Mouse (Mus musculus): ENCODE results near the gene Olfr93. TPM values are rescaled to one million over a fixed set of nuclear protein-coding genes. Genes with fewer than 3 reads are reported as not detected.

Gene Olfr93
- not detected in 2 replicates for polyA plus RNA-seq (2014; fragmentation: Nextera tagmentation; extraction: Ambion mirVana)

- H3K9me3 ChIP-seq (ENCODE audit: control insufficient read depth, low read length) = no peaks in the 10 kb centered on the region
- no peaks in the 10 kb centered on the region for H3K27me3 ChIP-seq (ENCODE audit: control insufficient read depth, insufficient read depth, low read length)
- H3K36me3 ChIP-seq (ENCODE audit: control insufficient read depth, insufficient read depth, low read length) = no peaks in the 10 kb centered on the region
- no peak within 1 kb of the TSS for H3K27ac ChIP-seq (replicated peaks; ENCODE audit: low read depth, low read length)
- H3K4me2 ChIP-seq (ENCODE audit: low read length) = no peak within 1 kb of the TSS
- ATAC-seq (ENCODE audit: low FRiP score, low TSS enrichment) (no peak), DNase-seq (no peak)
- no peaks in the 10 kb centered on the region for H3K4me1 ChIP-seq (ENCODE audit: control insufficient read depth, insufficient read depth, low read length)
- no peak within 1 kb of the TSS for H3K9ac ChIP-seq (replicated peaks; ENCODE audit: low read length)
- no peak within 1 kb of the TSS for H3K4me3 ChIP-seq (replicated peaks; ENCODE audit: low read depth, low read length)
Observed at GRCm38 (mm10) chr17:37161394-37161793, at the start of gene Olfr93. Gene Olfr93, minus strand, starts transcription at chr17:37161494.

- no peaks in the 10 kb centered on the region for H3K4me1 ChIP-seq (ENCODE audit: control insufficient read depth, insufficient read depth, low read length)
- H3K36me3 ChIP-seq (ENCODE audit: control insufficient read depth, insufficient read depth, low read length) = no peaks in the 10 kb centered on the region
- no peak overlapping the region for H3K9ac ChIP-seq (replicated peaks; ENCODE audit: low read length)
- no peaks in the 10 kb centered on the region for H3K9me3 ChIP-seq (ENCODE audit: control insufficient read depth, low read length)
- no peak overlapping the region for H3K27ac ChIP-seq (replicated peaks; ENCODE audit: low read depth, low read length)
- no peak for DNase-seq
- ATAC-seq (ENCODE audit: low FRiP score, low TSS enrichment) = no peak
- no peak overlapping the region for H3K4me3 ChIP-seq (replicated peaks; ENCODE audit: low read depth, low read length)
- whole genome bisulfite sequencing = 32% methylated on average over 3 of the region's 3 CpGs
- H3K4me2 ChIP-seq (ENCODE audit: low read length) = no peak overlapping the region
- no peaks in the 10 kb centered on the region for H3K27me3 ChIP-seq (ENCODE audit: control insufficient read depth, insufficient read depth, low read length)
Observed at GRCm38 (mm10) chr17:37203917-37204236, 42.6 kb upstream of the Olfr93 start.

GRCm38 (mm10) chr17:37203206-37203916, 42.1 kb upstream of the Olfr93 start:
- H3K36me3 ChIP-seq (ENCODE audit: control insufficient read depth, insufficient read depth, low read length) = no peaks in the 10 kb centered on the region
- H3K4me2 ChIP-seq (ENCODE audit: low read length) = no peak overlapping the region
- whole genome bisulfite sequencing = 0% methylated on average over 4 of the region's 4 CpGs
- DNase-seq (peak; percentile 95), ATAC-seq (ENCODE audit: low FRiP score, low TSS enrichment) (peak; percentile 64; the same call in 1 of the 2 replicates)
- no peaks in the 10 kb centered on the region for H3K9me3 ChIP-seq (ENCODE audit: control insufficient read depth, low read length)
- H3K27ac ChIP-seq (replicated peaks; ENCODE audit: low read depth, low read length) = no peak overlapping the region
- no peak overlapping the region for H3K9ac ChIP-seq (replicated peaks; ENCODE audit: low read length)
- no peaks in the 10 kb centered on the region for H3K4me1 ChIP-seq (ENCODE audit: control insufficient read depth, insufficient read depth, low read length)
- H3K4me3 ChIP-seq (replicated peaks; ENCODE audit: low read depth, low read length) = no peak overlapping the region
- H3K27me3 ChIP-seq (ENCODE audit: control insufficient read depth, insufficient read depth, low read length) = peaks cover 3% of the 10 kb centered on the region; the same call in 1 of the 2 replicates

- Histone ChIP-seq H3K4me3 (replicated peaks; ENCODE audit: low read depth, low read length) (no peak within 1 kb of the TSS), H3K27ac (replicated peaks; ENCODE audit: low read depth, low read length) (no peak within 1 kb of the TSS), H3K4me1 (ENCODE audit: control insufficient read depth, insufficient read depth, low read length) (no peaks in the 10 kb centered on the region), H3K9ac (replicated peaks; ENCODE audit: low read length) (no peak within 1 kb of the TSS), H3K9me3 (ENCODE audit: control insufficient read depth, low read length) (no peaks in the 10 kb centered on the region), H3K27me3 (ENCODE audit: control insufficient read depth, insufficient read depth, low read length) (peaks cover 11% of the 10 kb centered on the region; the same call in 1 of the 2 replicates), H3K4me2 (ENCODE audit: low read length) (no peak within 1 kb of the TSS), H3K36me3 (ENCODE audit: control insufficient read depth, insufficient read depth, low read length) (no peaks in the 10 kb centered on the region)
- 76% methylated on average over 2 of the region's 2 CpGs for WGBS
- DNase-seq (no peak), ATAC-seq (ENCODE audit: low FRiP score, low TSS enrichment) (no peak)
Observed at GRCm38 (mm10) chr17:37200894-37201293, 39.6 kb upstream of the Olfr93 start, which contains the start of gene Olfr94. Gene Olfr94, minus strand, starts transcription at chr17:37200994.

GRCm38 (mm10) chr17:37196845-37197724, 35.8 kb upstream of the Olfr93 start:
- H3K27ac ChIP-seq (replicated peaks; ENCODE audit: low read depth, low read length) = peak overlapping the region; percentile 70
- DNase-seq (peak; percentile 81), ATAC-seq (ENCODE audit: low FRiP score, low TSS enrichment) (peak; percentile 88)
- H3K27me3 ChIP-seq (ENCODE audit: control insufficient read depth, insufficient read depth, low read length) = peaks cover 11% of the 10 kb centered on the region; the same call in 1 of the 2 replicates
- H3K4me3 ChIP-seq (replicated peaks; ENCODE audit: low read depth, low read length) = peak overlapping the region; percentile 62
- peak overlapping the region; percentile 87 for H3K4me2 ChIP-seq (ENCODE audit: low read length)
- H3K9me3 ChIP-seq (ENCODE audit: control insufficient read depth, low read length) = no peaks in the 10 kb centered on the region
- H3K9ac ChIP-seq (replicated peaks; ENCODE audit: low read length) = peak overlapping the region; percentile 72
- H3K36me3 ChIP-seq (ENCODE audit: control insufficient read depth, insufficient read depth, low read length) = no peaks in the 10 kb centered on the region
- under 1% methylated on average over 77 of the region's 77 CpGs for WGBS
- no peaks in the 10 kb centered on the region for H3K4me1 ChIP-seq (ENCODE audit: control insufficient read depth, insufficient read depth, low read length)

GRCm38 (mm10) chr17:37194782-37195181, 33.5 kb upstream of the Olfr93 start:
- H3K4me2 ChIP-seq (ENCODE audit: low read length) = no peak overlapping the region
- H3K9ac ChIP-seq (replicated peaks; ENCODE audit: low read length) = no peak overlapping the region
- no peak overlapping the region for H3K27ac ChIP-seq (replicated peaks; ENCODE audit: low read depth, low read length)
- DNase-seq (no peak), ATAC-seq (ENCODE audit: low FRiP score, low TSS enrichment) (no peak)
- WGBS = 88% methylated on average over 5 of the region's 5 CpGs
- no peaks in the 10 kb centered on the region for H3K9me3 ChIP-seq (ENCODE audit: control insufficient read depth, low read length)
- no peak overlapping the region for H3K4me3 ChIP-seq (replicated peaks; ENCODE audit: low read depth, low read length)
- H3K36me3 ChIP-seq (ENCODE audit: control insufficient read depth, insufficient read depth, low read length) = no peaks in the 10 kb centered on the region
- no peaks in the 10 kb centered on the region for H3K4me1 ChIP-seq (ENCODE audit: control insufficient read depth, insufficient read depth, low read length)
- H3K27me3 ChIP-seq (ENCODE audit: control insufficient read depth, insufficient read depth, low read length) = peaks cover 11% of the 10 kb centered on the region; the same call in 1 of the 2 replicates

GRCm38 (mm10) chr17:37193656-37194055, 32.4 kb upstream of the Olfr93 start, which contains the start of gene Ubd:
Gene Ubd, plus strand, starts transcription at chr17:37193892.
- Histone ChIP-seq H3K4me3 (replicated peaks; ENCODE audit: low read depth, low read length) (no peak within 1 kb of the TSS), H3K36me3 (ENCODE audit: control insufficient read depth, insufficient read depth, low read length) (no peaks in the 10 kb centered on the region), H3K9me3 (ENCODE audit: control insufficient read depth, low read length) (no peaks in the 10 kb centered on the region), H3K9ac (replicated peaks; ENCODE audit: low read length) (no peak within 1 kb of the TSS), H3K4me2 (ENCODE audit: low read length) (no peak within 1 kb of the TSS), H3K4me1 (ENCODE audit: control insufficient read depth, insufficient read depth, low read length) (no peaks in the 10 kb centered on the region), H3K27me3 (ENCODE audit: control insufficient read depth, insufficient read depth, low read length) (peaks cover 11% of the 10 kb centered on the region; the same call in 1 of the 2 replicates), H3K27ac (replicated peaks; ENCODE audit: low read depth, low read length) (no peak within 1 kb of the TSS)
- WGBS = 86% methylated on average over 2 of the region's 2 CpGs
- no peak for ATAC-seq (ENCODE audit: low FRiP score, low TSS enrichment)
- no peak for DNase-seq

- Histone ChIP-seq H3K27me3 (ENCODE audit: control insufficient read depth, insufficient read depth, low read length) (peaks cover 5% of the 10 kb centered on the region; the same call in 1 of the 2 replicates), H3K9me3 (ENCODE audit: control insufficient read depth, low read length) (no peaks in the 10 kb centered on the region), H3K36me3 (ENCODE audit: control insufficient read depth, insufficient read depth, low read length) (no peaks in the 10 kb centered on the region), H3K4me3 (replicated peaks; ENCODE audit: low read depth, low read length) (no peak overlapping the region), H3K4me1 (ENCODE audit: control insufficient read depth, insufficient read depth, low read length) (no peaks in the 10 kb centered on the region), H3K4me2 (ENCODE audit: low read length) (no peak overlapping the region), H3K27ac (replicated peaks; ENCODE audit: low read depth, low read length) (no peak overlapping the region), H3K9ac (replicated peaks; ENCODE audit: low read length) (no peak overlapping the region)
- no peak for DNase-seq
- ATAC-seq (ENCODE audit: low FRiP score, low TSS enrichment) = no peak
Observed at GRCm38 (mm10) chr17:37193032-37193431, 31.7 kb upstream of the Olfr93 start.

Measured in midbrain, embryonic 14.5 days (tissue).